Mouse (Mus musculus) myocyte (in vitro differentiated cells): Measurements from ENCODE around the gene Prkcq.

Source experiments
- E2F4 ChIP-seq: IDR thresholded peaks from one replicate; pipeline ENCODE4 v1.6.1; 2011; ENCODE audit warnings: mild to moderate bottlenecking, control low read depth, moderate library complexity; ENCODE audit not compliant: insufficient read depth
- MYOD1 ChIP-seq, 3 experiments: IDR thresholded peaks; one replicate each; pipeline ENCODE4 v1.6.1; 2011; ENCODE audit warnings: control low read depth in 2 of 3, low read depth in 2 of 3, mild to moderate bottlenecking in 2 of 3, moderate library complexity in 1 of 3; ENCODE audit not compliant: insufficient read length in 2 of 3, control insufficient read depth in 1 of 3
- MYOG ChIP-seq, 3 experiments: IDR thresholded peaks; one replicate each; pipeline ENCODE4 v1.6.1; 2011; ENCODE audit warnings: control low read depth in 2 of 3, low read depth in 2 of 3, mild to moderate bottlenecking in 2 of 3; ENCODE audit not compliant: insufficient read length in 2 of 3, control insufficient read depth in 1 of 3, insufficient read depth in 1 of 3
- POLR2A ChIP-seq: IDR thresholded peaks from one replicate; pipeline ENCODE4 v1.6.1; 2011; ENCODE audit warnings: low read depth, mild to moderate bottlenecking, control low read depth, moderate library complexity; ENCODE audit not compliant: insufficient read length
- TCF12 ChIP-seq: IDR thresholded peaks from one replicate; pipeline ENCODE4 v1.6.1; 2011; ENCODE audit warnings: mild to moderate bottlenecking, control low read depth; ENCODE audit not compliant: poor library complexity, insufficient read depth, severe bottlenecking
- TCF3 ChIP-seq: IDR thresholded peaks from one replicate; pipeline ENCODE4 v1.6.1; 2011; ENCODE audit warnings: low read depth, control low read depth; ENCODE audit not compliant: insufficient read length
- USF1 ChIP-seq: IDR thresholded peaks from one replicate; pipeline ENCODE4 v1.6.1; 2011; ENCODE audit warnings: low read depth, mild to moderate bottlenecking, control low read depth, moderate library complexity

DNA sequence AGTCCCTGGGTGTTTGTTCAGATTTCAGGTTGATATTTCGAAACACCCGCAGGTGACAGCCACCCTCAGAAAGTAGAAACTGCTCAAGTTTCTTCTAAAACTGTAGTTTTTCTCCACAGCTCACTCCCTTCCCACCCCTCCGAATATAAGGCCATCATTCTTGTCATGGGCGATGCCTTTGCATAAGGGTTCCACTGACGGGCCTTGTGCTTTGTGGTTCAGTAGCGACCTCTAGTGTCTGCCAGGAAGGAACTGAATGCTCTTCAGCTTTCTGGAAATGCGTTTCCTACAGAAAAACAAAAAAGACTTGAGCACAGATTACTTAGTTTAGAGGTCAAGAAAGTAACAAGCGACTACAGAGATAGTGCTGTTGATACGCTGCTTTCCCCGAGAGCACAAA is 148.3 kb downstream of the Prkcq start:
- TF ChIP-seq POLR2A, result no peak
- TF ChIP-seq TCF3, result no peak
- no peak for TF ChIP-seq E2F4
- no peak for TF ChIP-seq MYOG (IDR thresholded peaks at IDR 0.05; ENCODE audit: control insufficient read depth in 1 of 3, insufficient read depth in 1 of 3, insufficient read length in 2 of 3, low read depth in 2 of 3)
- no peak for TF ChIP-seq USF1
- no peak for TF ChIP-seq MYOD1 (IDR thresholded peaks at IDR 0.05; ENCODE audit: control insufficient read depth in 1 of 3, insufficient read length in 2 of 3, low read depth in 2 of 3)
- TF ChIP-seq TCF12, result no peak
